Comparison of ENCODE assay signal across 13 mouse cellular contexts in genomic region chr11:69970775-69971174, GRCm38 (mm10). TPM values are rescaled to one million over a fixed set of nuclear protein-coding genes. Genes with fewer than 3 reads are reported as not detected.
"Had no signal": no experiment of that assay in that cellular context is flagged by ENCODE, and none has a peak within 500 bp of the region (broad histone marks: within the 10 kb centered on the region; RNA-seq: fewer than 3 reads in every experiment).

No protein-coding gene starts in this region.

- H3K9me3 ChIP-seq: limb, embryonic 13.5 days; midbrain, embryonic 12.5 days; neural tube, embryonic 13.5 days had no signal

- H3K4me2 ChIP-seq: limb, embryonic 13.5 days; midbrain, embryonic 12.5 days; neural tube, embryonic 13.5 days had no signal

- H3K9ac ChIP-seq: limb, embryonic 13.5 days; liver, embryonic 14.5 days; midbrain, embryonic 12.5 days; neural tube, embryonic 13.5 days had no signal

- H3K27ac ChIP-seq: limb, embryonic 13.5 days; liver, embryonic 14.5 days; midbrain, embryonic 12.5 days; neural tube, embryonic 13.5 days had no signal

- DNase-seq: kidney, adult 8-10 months; kidney, postnatal 14 days; left cerebral cortex, postnatal 4 days; lung, adult 18-20 months; right cerebral cortex, adult 18-20 months; right cerebral cortex, postnatal 25 days; thymus, postnatal 4 days had no signal

- ATAC-seq: midbrain, embryonic 16.5 days had no signal

- H3K4me3 ChIP-seq: limb, embryonic 13.5 days; midbrain, embryonic 12.5 days; neural tube, embryonic 13.5 days had no signal

RNA-seq across cellular contexts. Expression of gene Cldn7, which starts 6.2 kb away (rescaled TPM):
- total RNA-seq: left cerebral cortex, postnatal 4 days; megakaryocyte-erythroid progenitor cell, adult 5-6 weeks had no signal
